In genomic region chr14:37112931-37113330, GRCm38 (mm10) we compare ENCODE assay signal across 25 mouse cellular contexts. TPM values are rescaled to one million over a fixed set of nuclear protein-coding genes. Genes with fewer than 3 reads are reported as not detected.
A peak's percentile ranks its signal among the peaks of the same experiment; 100 is the strongest.
DNase-seq lines count a peak whose midpoint lies in the region; ATAC-seq and TF ChIP-seq lines count a peak whose summit lies in the region.
"Had no signal": no experiment of that assay in that cellular context is flagged by ENCODE, and none has a peak within 500 bp of the region (broad histone marks: within the 10 kb centered on the region; RNA-seq: fewer than 3 reads in every experiment).

No protein-coding gene starts in this region.

- no peaks in the 10 kb centered on the region for H3K9me3 ChIP-seq in kidney, embryonic 16.5 days (ENCODE audit: low read length)
- H3K9me3 ChIP-seq: embryonic facial prominence, embryonic 12.5 days; forebrain, embryonic 15.5 days; heart, embryonic 10.5 days; heart, embryonic 15.5 days; hindbrain, embryonic 13.5 days had no signal

- peak; percentile 65 for DNase-seq in adrenal gland, postnatal 14 days
- no peak for DNase-seq in adrenal gland, adult 18-20 months (ENCODE audit: low spot score in 2 of 2)
- peak; percentile 13 for DNase-seq in kidney, adult 9 months
- DNase-seq in testis, postnatal 10 days (ENCODE audit: low spot score): no peak
- DNase-seq in thymus, postnatal 25 days: no peak
- DNase-seq: cerebellum, adult 8-10 months; gastrocnemius, postnatal 36 days; heart, postnatal 14 days had no signal

- H3K4me2 ChIP-seq in kidney, embryonic 16.5 days (replicated peaks; ENCODE audit: low read depth, low read length): no peak overlapping the region
- H3K4me2 ChIP-seq: embryonic facial prominence, embryonic 12.5 days; forebrain, embryonic 15.5 days; heart, embryonic 15.5 days; hindbrain, embryonic 13.5 days had no signal

- no peak for TF ChIP-seq POLR2A in testis, adult 2 months (IDR thresholded peaks at IDR 0.05; ENCODE audit: control insufficient read depth, low read depth, low read length)

- no peak overlapping the region for H3K9ac ChIP-seq in kidney, embryonic 16.5 days (replicated peaks; ENCODE audit: low read length)
- H3K9ac ChIP-seq: embryonic facial prominence, embryonic 12.5 days; forebrain, embryonic 15.5 days; heart, embryonic 15.5 days; hindbrain, embryonic 13.5 days had no signal

- no peaks in the 10 kb centered on the region for H3K27me3 ChIP-seq in kidney, embryonic 16.5 days (ENCODE audit: insufficient read depth, low read length)
- H3K27me3 ChIP-seq in testis, adult 2 months (ENCODE audit: control insufficient read depth, insufficient read depth, low read length): no peaks in the 10 kb centered on the region
- H3K27me3 ChIP-seq: CH12.LX; embryonic facial prominence, embryonic 12.5 days; forebrain, embryonic 15.5 days; heart, embryonic 15.5 days; hindbrain, embryonic 13.5 days; Patski had no signal

- WGBS in kidney, embryonic 16.5 days: 90% methylated on average over 7 of the region's 7 CpGs

- no peak overlapping the region for H3K27ac ChIP-seq in kidney, embryonic 16.5 days (ENCODE audit: low read length)
- no peak overlapping the region for H3K27ac ChIP-seq in testis, adult 2 months (ENCODE audit: control insufficient read depth, insufficient read depth, low read depth, low read length)
- H3K27ac ChIP-seq: embryonic facial prominence, embryonic 12.5 days; forebrain, embryonic 15.5 days; heart, embryonic 10.5 days; heart, embryonic 15.5 days; hindbrain, embryonic 13.5 days; hindbrain, postnatal 0 days had no signal

- no peaks in the 10 kb centered on the region for H3K36me3 ChIP-seq in kidney, embryonic 16.5 days (ENCODE audit: insufficient read depth, low read length)
- H3K36me3 ChIP-seq in testis, adult 2 months (ENCODE audit: control insufficient read depth, insufficient read depth, low read length): no peaks in the 10 kb centered on the region
- H3K36me3 ChIP-seq: embryonic facial prominence, embryonic 12.5 days; forebrain, embryonic 15.5 days; heart, embryonic 10.5 days; heart, embryonic 15.5 days had no signal

- peaks cover 8% of the 10 kb centered on the region for H3K4me1 ChIP-seq in kidney, embryonic 16.5 days (ENCODE audit: insufficient read depth, low read length)
- H3K4me1 ChIP-seq in testis, adult 2 months (ENCODE audit: control insufficient read depth, insufficient read depth, low read length): no peaks in the 10 kb centered on the region
- H3K4me1 ChIP-seq: embryonic facial prominence, embryonic 12.5 days; forebrain, embryonic 15.5 days; hindbrain, embryonic 13.5 days had no signal

- no peak for TF ChIP-seq CTCF in testis, adult 2 months (IDR thresholded peaks at IDR 0.05; ENCODE audit: control insufficient read depth, insufficient read depth, insufficient replicate concordance, low read depth, low read length)

- no peak for ATAC-seq in kidney, embryonic 16.5 days (ENCODE audit: low FRiP score, low TSS enrichment)
- ATAC-seq: activated CD4-positive, CD25-positive, alpha-beta regulatory T cell, adult 4 months; forebrain, embryonic 15.5 days; hindbrain, postnatal 0 days; Patski had no signal

- H3K4me3 ChIP-seq in kidney, embryonic 16.5 days (ENCODE audit: low read length): no peak overlapping the region
- peak overlapping the region; percentile 75 for H3K4me3 ChIP-seq in testis, adult 2 months (ENCODE audit: control insufficient read depth, low read depth, low read length)
- H3K4me3 ChIP-seq: embryonic facial prominence, embryonic 12.5 days; forebrain, embryonic 15.5 days; heart, embryonic 10.5 days; heart, embryonic 15.5 days; hindbrain, embryonic 13.5 days had no signal

RNA-seq across cellular contexts. Expression of gene 2610528A11Rik, which starts 0.9 kb away (rescaled TPM):
- total RNA-seq in adrenal gland, postnatal 14 days (2021): 0.70 and 2.0 TPM in 2 replicates
- under 1 TPM in 1 of 2 experiments, not detected in 1; 0.83 TPM for total RNA-seq in adrenal gland, adult 18-20 months (2021)
- 0.26 and 0.47 TPM in 2 replicates for polyA plus RNA-seq in kidney, embryonic 16.5 days (2015; fragmentation: Nextera tagmentation; extraction: Ambion mirVana)
- polyA plus RNA-seq in testis, adult 2 months (2012; rRNA removed): 81.4 and 85.0 TPM in 2 replicates
- total RNA-seq: CH12.LX; heart, postnatal 14 days; hindbrain, postnatal 0 days had no signal
- polyA plus RNA-seq: Patski had no signal

RNA-seq across cellular contexts. Expression of gene Cdhr1, which starts 14.8 kb away (rescaled TPM):
- 0.11 and 0.19 TPM in 2 replicates for total RNA-seq in adrenal gland, postnatal 14 days (2021)
- not detected for total RNA-seq in adrenal gland, adult 18-20 months (2021)
- polyA plus RNA-seq in kidney, embryonic 16.5 days (2015; fragmentation: Nextera tagmentation; extraction: Ambion mirVana): 2.9 and 4.4 TPM in 2 replicates
- polyA plus RNA-seq in testis, adult 2 months (2012; rRNA removed): 1.1 and 1.3 TPM in 2 replicates
- total RNA-seq: CH12.LX; gastrocnemius, adult 8-10 months; gastrocnemius, postnatal 36 days; hematopoietic stem cell, adult 5-6 weeks had no signal
- polyA plus RNA-seq: activated CD4-positive, CD25-positive, alpha-beta regulatory T cell, adult 4 months had no signal

RNA-seq across cellular contexts. Expression of gene Ghitm, which starts 22.1 kb away (rescaled TPM):
- 803 and 808 TPM in 2 replicates for total RNA-seq in adrenal gland, postnatal 14 days (2021)
- total RNA-seq in adrenal gland, adult 18-20 months (2021): 100 to 1,000 TPM; 776 to 801 TPM
- 259 and 277 TPM in 2 replicates for polyA plus RNA-seq in kidney, embryonic 16.5 days (2015; fragmentation: Nextera tagmentation; extraction: Ambion mirVana)
- polyA plus RNA-seq in testis, adult 2 months (2012; rRNA removed): 324 and 337 TPM in 2 replicates

RNA-seq across cellular contexts. Expression of gene Lrit2, which starts 45.2 kb away (rescaled TPM):
- not detected in 2 replicates for total RNA-seq in adrenal gland, postnatal 14 days (2021)
- total RNA-seq in adrenal gland, adult 18-20 months (2021): not detected
- polyA plus RNA-seq in kidney, embryonic 16.5 days (2015; fragmentation: Nextera tagmentation; extraction: Ambion mirVana): not detected in 2 replicates
- polyA plus RNA-seq in testis, adult 2 months (2012; rRNA removed): 0.13 and 0.25 TPM in 2 replicates
- total RNA-seq: CH12.LX; gastrocnemius, adult 8-10 months; gastrocnemius, postnatal 36 days; heart, adult 18-20 months; heart, postnatal 14 days; hematopoietic stem cell, adult 5-6 weeks; hindbrain, postnatal 0 days had no signal
- polyA plus RNA-seq: activated CD4-positive, CD25-positive, alpha-beta regulatory T cell, adult 4 months; cortical plate, adult 2 months; embryonic facial prominence, embryonic 12.5 days; forebrain, embryonic 11.5 days; forebrain, embryonic 15.5 days; heart, embryonic 10.5 days; heart, embryonic 15.5 days; hindbrain, embryonic 13.5 days; hindbrain, postnatal 0 days; intestine, embryonic 14.5 days; Patski had no signal

RNA-seq across cellular contexts. Expression of gene Lrit1, which starts 58.3 kb away (rescaled TPM):
- 0.11 TPM in 1 of 2 replicates, not detected in the other for total RNA-seq in adrenal gland, postnatal 14 days (2021)
- not detected for total RNA-seq in adrenal gland, adult 18-20 months (2021)
- not detected in 2 replicates for polyA plus RNA-seq in kidney, embryonic 16.5 days (2015; fragmentation: Nextera tagmentation; extraction: Ambion mirVana)
- polyA plus RNA-seq in testis, adult 2 months (2012; rRNA removed): 0.04 and 0.07 TPM in 2 replicates
- total RNA-seq: CH12.LX; gastrocnemius, adult 8-10 months; gastrocnemius, postnatal 36 days; heart, adult 18-20 months; hematopoietic stem cell, adult 5-6 weeks; hindbrain, postnatal 0 days had no signal
- polyA plus RNA-seq: activated CD4-positive, CD25-positive, alpha-beta regulatory T cell, adult 4 months; cortical plate, adult 2 months; embryonic facial prominence, embryonic 12.5 days; forebrain, embryonic 11.5 days; forebrain, embryonic 15.5 days; heart, embryonic 10.5 days; heart, embryonic 15.5 days; hindbrain, embryonic 13.5 days; hindbrain, postnatal 0 days; intestine, embryonic 14.5 days; Patski had no signal

Comparison
In these comparisons a context has a peak if more than half of its experiments do, and no peak if none do; other contexts are left out.
1. DNase-seq: peak in adrenal gland, postnatal 14 days (single experiment) and kidney, adult 9 months (single experiment); none in adrenal gland, adult 18-20 months (0 of 2), testis, postnatal 10 days (single experiment) and thymus, postnatal 25 days (single experiment).